Mouse (Mus musculus): ENCODE measurements at regions not wholly inside any gene's neighbourhood (a gene's known extent, or its start where the extent isn't known, plus 50 kb on each side); places are given as distances from the start of the nearest gene placed in this dataset.

- TF ChIP-seq POLR2A (IDR thresholded peaks at IDR 0.05; ENCODE audit: insufficient read depth, low read depth, low read length) (no peak), CTCF (IDR thresholded peaks at IDR 0.05; ENCODE audit: insufficient read depth, low read depth, low read length) (no peak)
Measured at GRCm38 (mm10) chr1:168026481-168026880, 337.4 kb downstream of the Lmx1a start.
